Mouse (Mus musculus) liver, embryonic 15.5 days (tissue): ENCODE results near the gene Vmn1r222. TPM values are rescaled to one million over a fixed set of nuclear protein-coding genes. Genes with fewer than 3 reads are reported as not detected.
A peak's percentile ranks its signal among the peaks of the same experiment; 100 is the strongest.
"Not testable (repeated sequence)": the region's sequence is repeated elsewhere in the genome, so short reads cannot be mapped to it uniquely, and the experiment has no call there.

ENCODE experiments used
- ATAC-seq: fragments of 200-750 bp; cut with Nextera tagmentation; 2 replicates; pipeline ENCODE4 v1.8.0; 2017; ENCODE audit warnings: moderate number of reproducible peaks, mild to moderate bottlenecking, moderate library complexity; ENCODE audit not compliant: insufficient read depth
- H3K27ac ChIP-seq: fragments of 300-500 bp; sonication (generic); replicated peaks from 2 replicates; pipeline ENCODE4 v1.5.1; 2015; ENCODE audit warnings: mild to moderate bottlenecking, inconsistent platforms
- H3K27me3 ChIP-seq: fragments of 300-500 bp; sonication (generic); 2 replicates; pipeline ENCODE4 v1.6.1; 2015; ENCODE audit warnings: mild to moderate bottlenecking, inconsistent platforms
- H3K36me3 ChIP-seq: fragments of 300-500 bp; sonication (generic); replicated peaks from 2 replicates; pipeline ENCODE4 v1.6.1; 2015; ENCODE audit warnings: moderate library complexity, mild to moderate bottlenecking, inconsistent platforms
- H3K4me1 ChIP-seq: fragments of 300-500 bp; sonication (generic); replicated peaks from 2 replicates; pipeline ENCODE4 v1.6.1; 2015; ENCODE audit warnings: inconsistent platforms
- H3K4me2 ChIP-seq: fragments of 300-500 bp; sonication (generic); 2 replicates; pipeline ENCODE4 v1.6.1; 2015; ENCODE audit warnings: moderate library complexity, mild to moderate bottlenecking, inconsistent platforms
- H3K4me3 ChIP-seq: fragments of 300-500 bp; sonication (generic); replicated peaks from 2 replicates; pipeline ENCODE4 v1.5.1; 2015; ENCODE audit warnings: mild to moderate bottlenecking, inconsistent platforms
- H3K9ac ChIP-seq: fragments of 300-500 bp; sonication (generic); 2 replicates; pipeline ENCODE4 v1.6.1; 2015; ENCODE audit warnings: moderate library complexity, mild to moderate bottlenecking, inconsistent platforms
- H3K9me3 ChIP-seq: fragments of 300-500 bp; sonication (generic); replicated peaks from 2 replicates; pipeline ENCODE4 v1.6.1; 2016; ENCODE audit warnings: inconsistent platforms
- WGBS: fragments of 180-500 bp; shearing (Covaris S2); methylation state at CpG from one replicate; pipeline ENCODE4 v1.1.7; 2015; ENCODE audit warnings: mixed read lengths; ENCODE audit not compliant: insufficient replicate concordance; 5-methylcytosine and 5-hydroxymethylcytosine counted together
- polyA plus RNA-seq: library from polyadenylated mRNA; unstranded; fragments of >200 nt; fragmentation: Nextera tagmentation; extraction: Ambion mirVana; gene quantifications from 2 replicates; pipeline ENCODE4 v1.2.1, GENCODE M21; 2015

The Vmn1r222 gene
- polyA plus RNA-seq: not detected in 2 replicates

GRCm38 (mm10) chr13:23235847-23236246 lies at the start of gene Vmn1r222:
Vmn1r222 (minus strand) TSS chr13:23235947.
- H3K27me3 ChIP-seq, H3K27ac ChIP-seq, H3K4me3 ChIP-seq, H3K9ac ChIP-seq, ATAC-seq, H3K4me1 ChIP-seq, H3K4me2 ChIP-seq, H3K9me3 ChIP-seq, H3K36me3 ChIP-seq: not testable (repeated sequence)

GRCm38 (mm10) chr13:23285191-23285920 lies 49.6 kb upstream of the Vmn1r222 start:
- Histone ChIP-seq H3K9me3 (no peaks in the 10 kb centered on the region), H3K9ac (no peak overlapping the region), H3K4me2 (peak overlapping the region; percentile 71), H3K4me3 (peak overlapping the region; percentile 51), H3K27me3 (peaks cover 46% of the 10 kb centered on the region), H3K36me3 (no peaks in the 10 kb centered on the region), H3K4me1 (peaks cover 15% of the 10 kb centered on the region), H3K27ac (no peak overlapping the region)
- WGBS: 2% methylated on average over 22 of the region's 22 CpGs
- peak; percentile 77 for ATAC-seq

GRCm38 (mm10) chr13:23279992-23280391 lies 44.2 kb upstream of the Vmn1r222 start:
- WGBS: 53% methylated on average over 3 of the region's 3 CpGs
- H3K4me2 ChIP-seq: no peak overlapping the region
- no peaks in the 10 kb centered on the region for H3K36me3 ChIP-seq
- H3K4me1 ChIP-seq: no peaks in the 10 kb centered on the region
- H3K9me3 ChIP-seq: no peaks in the 10 kb centered on the region
- no peak overlapping the region for H3K27ac ChIP-seq
- H3K27me3 ChIP-seq: peaks cover 7% of the 10 kb centered on the region
- no peak for ATAC-seq
- H3K4me3 ChIP-seq: no peak overlapping the region
- no peak overlapping the region for H3K9ac ChIP-seq

- no peak for ATAC-seq
Observed at GRCm38 (mm10) chr13:23279576-23279975, 43.8 kb upstream of the Vmn1r222 start.

GRCm38 (mm10) chr13:23270321-23271101 lies 34.8 kb upstream of the Vmn1r222 start:
- Histone ChIP-seq H3K9me3 (no peaks in the 10 kb centered on the region), H3K36me3 (no peaks in the 10 kb centered on the region), H3K4me1 (peaks cover 8% of the 10 kb centered on the region; the same call in 1 of the 2 replicates), H3K9ac (no peak overlapping the region), H3K27ac (no peak overlapping the region), H3K27me3 (peaks cover 8% of the 10 kb centered on the region), H3K4me3 (peak overlapping the region; percentile 17), H3K4me2 (peak overlapping the region; percentile 43)
- no peak; the same call in 1 of the 2 replicates for ATAC-seq
- 4% methylated on average over 34 of the region's 34 CpGs for WGBS

More at GRCm38 (mm10) chr13:23279576-23279975, 43.8 kb upstream of the Vmn1r222 start:
- Histone ChIP-seq H3K9me3 (no peaks in the 10 kb centered on the region), H3K27ac (no peak overlapping the region), H3K4me2 (no peak overlapping the region), H3K4me1 (no peaks in the 10 kb centered on the region), H3K9ac (no peak overlapping the region), H3K4me3 (no peak overlapping the region), H3K27me3 (0 out of 2 replicates have a peak, but pooled peaks cover 3% of the 10 kb centered on the region), H3K36me3 (no peaks in the 10 kb centered on the region)
- 69% methylated on average over 4 of the region's 4 CpGs for WGBS

- Histone ChIP-seq H3K9ac (no peak overlapping the region), H3K36me3 (no peaks in the 10 kb centered on the region), H3K9me3 (no peaks in the 10 kb centered on the region), H3K4me3 (0 out of 2 replicates have a peak overlapping the region, but pooled peaks have one; percentile 17), H3K4me2 (peak overlapping the region; percentile 43), H3K4me1 (peaks cover 8% of the 10 kb centered on the region; the same call in 1 of the 2 replicates), H3K27me3 (peaks cover 8% of the 10 kb centered on the region), H3K27ac (no peak overlapping the region)
- 20% methylated on average over 11 of the region's 11 CpGs for WGBS
- ATAC-seq: no peak
Observed at GRCm38 (mm10) chr13:23269681-23270080, 33.9 kb upstream of the Vmn1r222 start.

- H3K27ac ChIP-seq, H3K4me2 ChIP-seq, H3K4me1 ChIP-seq, H3K36me3 ChIP-seq, H3K9ac ChIP-seq, H3K4me3 ChIP-seq, H3K27me3 ChIP-seq, H3K9me3 ChIP-seq, ATAC-seq: not testable (repeated sequence)
- 34% methylated on average over 4 of the region's 4 CpGs for WGBS
Observed at GRCm38 (mm10) chr13:23269127-23269526, 33.4 kb upstream of the Vmn1r222 start.

GRCm38 (mm10) chr13:23268606-23269005 lies 32.9 kb upstream of the Vmn1r222 start:
- WGBS: 58% methylated on average over 3 of the region's 3 CpGs
- H3K4me1 ChIP-seq, H3K9me3 ChIP-seq, H3K4me2 ChIP-seq, ATAC-seq, H3K9ac ChIP-seq, H3K36me3 ChIP-seq, H3K27ac ChIP-seq, H3K4me3 ChIP-seq, H3K27me3 ChIP-seq: not testable (repeated sequence)

GRCm38 (mm10) chr13:23258546-23259048 lies 22.9 kb upstream of the Vmn1r222 start:
- Histone ChIP-seq H3K9ac (no peak overlapping the region), H3K4me3 (no peak overlapping the region), H3K4me1 (no peaks in the 10 kb centered on the region), H3K4me2 (no peak overlapping the region), H3K27me3 (no peaks in the 10 kb centered on the region), H3K9me3 (no peaks in the 10 kb centered on the region), H3K36me3 (no peaks in the 10 kb centered on the region), H3K27ac (no peak overlapping the region)
- 65% methylated on average over 2 of the region's 2 CpGs for whole genome bisulfite sequencing
- ATAC-seq: no peak

- not testable (repeated sequence) for H3K27ac ChIP-seq
Observed at GRCm38 (mm10) chr13:23246834-23247233, 11.1 kb upstream of the Vmn1r222 start, which contains the start of gene Vmn1r223. Vmn1r223 (plus strand) TSS chr13:23247134.

GRCm38 (mm10) chr13:23213827-23214226 lies 21.9 kb downstream of the Vmn1r222 start, which contains the start of gene Vmn1r221:
Vmn1r221 (plus strand) TSS chr13:23214127.
- H3K9me3 ChIP-seq, H3K4me1 ChIP-seq, H3K36me3 ChIP-seq, H3K4me3 ChIP-seq, H3K27ac ChIP-seq, H3K4me2 ChIP-seq, H3K9ac ChIP-seq, H3K27me3 ChIP-seq, ATAC-seq: not testable (repeated sequence)
- WGBS: 30% methylated on average over 2 of the region's 2 CpGs

More at GRCm38 (mm10) chr13:23246834-23247233, 11.1 kb upstream of the Vmn1r222 start, which contains the start of gene Vmn1r223:
- not testable (repeated sequence) for H3K4me3 ChIP-seq, ATAC-seq, H3K27me3 ChIP-seq, H3K9ac ChIP-seq, H3K9me3 ChIP-seq, H3K4me2 ChIP-seq, H3K4me1 ChIP-seq, H3K36me3 ChIP-seq
- 68% methylated on average over 1 of the region's 1 CpGs for WGBS
